Mouse (Mus musculus): Measurements from ENCODE around the gene Klb.

- TF ChIP-seq CTCF (IDR thresholded peaks at IDR 0.05; ENCODE audit: control insufficient read depth, insufficient read depth, insufficient read length): no peak
- no peak for TF ChIP-seq MYOD1 (IDR thresholded peaks at IDR 0.05; ENCODE audit: control insufficient read depth, insufficient read length, low read depth)
- no peak for TF ChIP-seq USF1 (IDR thresholded peaks at IDR 0.05; ENCODE audit: low read depth)
- no peak for TF ChIP-seq CEBPB (IDR thresholded peaks at IDR 0.05; ENCODE audit: low read depth)
Measured at GRCm38 (mm10) chr5:65340167-65340566, 7.9 kb upstream of the Klb start.

Measured in C2C12 (cell line).